Mouse (Mus musculus) heart, embryonic 11.5 days (tissue): ENCODE data around the gene Grb10. TPM values are rescaled to one million over a fixed set of nuclear protein-coding genes. Genes with fewer than 3 reads are reported as not detected.

Experiments
- ATAC-seq: fragments of 200-750 bp; cut with Nextera tagmentation; replicated peaks from 2 replicates; pipeline ENCODE4 v1.8.0; 2017; ENCODE audit warnings: moderate library complexity; ENCODE audit not compliant: insufficient number of reproducible peaks, low FRiP score, low TSS enrichment
- H3K27ac ChIP-seq: fragments of 300-500 bp; sonication (generic); 2 replicates; pipeline ENCODE4 v1.5.1; 2014; ENCODE audit warnings: mild to moderate bottlenecking, low read depth, low read length
- H3K27me3 ChIP-seq: fragments of 300-500 bp; sonication (generic); 2 replicates; pipeline ENCODE4 v1.6.1; 2014; ENCODE audit warnings: mild to moderate bottlenecking, low read length, mixed read lengths; ENCODE audit not compliant: control insufficient read depth, insufficient read depth
- H3K36me3 ChIP-seq: fragments of 300-500 bp; sonication (generic); 2 replicates; pipeline ENCODE4 v1.6.1; 2014; ENCODE audit warnings: mild to moderate bottlenecking, low read length, moderate library complexity, mixed read lengths; ENCODE audit not compliant: control insufficient read depth, insufficient read depth
- H3K4me1 ChIP-seq: fragments of 300-500 bp; sonication (generic); 2 replicates; pipeline ENCODE4 v1.6.1; 2014; ENCODE audit warnings: low read length; ENCODE audit not compliant: control insufficient read depth, insufficient read depth
- H3K4me2 ChIP-seq: fragments of 300-500 bp; sonication (generic); 2 replicates; pipeline ENCODE4 v1.6.1; 2014; ENCODE audit warnings: mild to moderate bottlenecking, moderate library complexity
- H3K4me3 ChIP-seq: fragments of 300-500 bp; sonication (generic); 2 replicates; pipeline ENCODE4 v1.5.1; 2014; ENCODE audit warnings: low read depth, low read length
- H3K9ac ChIP-seq: fragments of 300-500 bp; sonication (generic); 2 replicates; pipeline ENCODE4 v1.6.1; 2014; ENCODE audit warnings: mild to moderate bottlenecking, low read depth, low read length, moderate library complexity
- H3K9me3 ChIP-seq: fragments of 300-500 bp; sonication (generic); replicated peaks from 2 replicates; pipeline ENCODE4 v1.6.1; 2016; ENCODE audit warnings: low read length; ENCODE audit not compliant: control insufficient read depth
- WGBS: fragments of 180-500 bp; shearing (Covaris S2); extraction: QIAGEN DNeasy Blood & Tissue Kit; methylation state at CpG from one replicate; pipeline ENCODE4 v1.1.7; 2014; ENCODE audit not compliant: insufficient replicate concordance; 5-methylcytosine and 5-hydroxymethylcytosine counted together
- polyA plus RNA-seq: library from polyadenylated mRNA; unstranded; fragments of >200 nt; fragmentation: Nextera tagmentation; extraction: Ambion mirVana; gene quantifications from 2 replicates; pipeline ENCODE4 v1.2.1, GENCODE M21; 2014

The Grb10 gene
- polyA plus RNA-seq, 1 experiment from 2014 or later = 402 TPM

DNA sequence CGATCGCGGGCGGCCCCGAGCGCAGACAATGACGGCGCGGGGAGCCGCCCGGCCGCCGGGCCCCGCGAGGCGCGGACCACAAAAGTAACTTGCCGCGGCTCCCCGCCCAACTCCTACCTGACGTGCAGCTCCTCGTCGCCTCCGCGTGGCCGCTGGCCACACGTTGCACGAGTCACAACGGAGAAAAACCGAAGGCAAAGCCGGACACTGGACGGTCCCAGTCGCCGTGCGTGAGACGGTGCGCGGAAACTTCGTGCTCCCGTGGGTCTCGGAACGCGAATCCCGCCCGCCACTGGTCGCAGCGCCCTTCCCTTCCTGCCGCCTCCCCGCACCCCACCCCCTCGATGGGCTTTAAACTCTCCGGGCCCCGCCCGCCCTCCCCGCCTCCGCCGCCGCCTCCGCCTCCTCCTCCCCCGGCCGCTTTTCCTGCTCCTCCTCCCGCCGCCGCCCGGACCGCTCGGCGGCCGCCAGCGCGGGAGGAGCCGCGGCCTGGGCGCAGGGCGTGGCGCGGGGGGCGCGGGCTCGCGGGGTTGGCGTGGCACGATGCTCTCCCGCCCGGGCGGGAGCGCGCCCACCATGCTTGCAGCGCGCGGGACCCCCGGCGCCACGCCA, 1.3 kb downstream of the Grb10 start:
- Histone ChIP-seq H3K9ac (peak overlapping the region; percentile 90), H3K4me1 (peaks cover 7% of the 10 kb centered on the region; the same call in 1 of the 2 replicates), H3K36me3 (no peaks in the 10 kb centered on the region), H3K4me3 (peak overlapping the region; percentile 75), H3K27me3 (peaks cover 56% of the 10 kb centered on the region), H3K9me3 (no peaks in the 10 kb centered on the region), H3K27ac (peak overlapping the region; percentile 94), H3K4me2 (peak overlapping the region; percentile 56)
- ATAC-seq = peak; percentile 81
- WGBS = under 1% methylated on average over 67 of the region's 93 CpGs

DNA sequence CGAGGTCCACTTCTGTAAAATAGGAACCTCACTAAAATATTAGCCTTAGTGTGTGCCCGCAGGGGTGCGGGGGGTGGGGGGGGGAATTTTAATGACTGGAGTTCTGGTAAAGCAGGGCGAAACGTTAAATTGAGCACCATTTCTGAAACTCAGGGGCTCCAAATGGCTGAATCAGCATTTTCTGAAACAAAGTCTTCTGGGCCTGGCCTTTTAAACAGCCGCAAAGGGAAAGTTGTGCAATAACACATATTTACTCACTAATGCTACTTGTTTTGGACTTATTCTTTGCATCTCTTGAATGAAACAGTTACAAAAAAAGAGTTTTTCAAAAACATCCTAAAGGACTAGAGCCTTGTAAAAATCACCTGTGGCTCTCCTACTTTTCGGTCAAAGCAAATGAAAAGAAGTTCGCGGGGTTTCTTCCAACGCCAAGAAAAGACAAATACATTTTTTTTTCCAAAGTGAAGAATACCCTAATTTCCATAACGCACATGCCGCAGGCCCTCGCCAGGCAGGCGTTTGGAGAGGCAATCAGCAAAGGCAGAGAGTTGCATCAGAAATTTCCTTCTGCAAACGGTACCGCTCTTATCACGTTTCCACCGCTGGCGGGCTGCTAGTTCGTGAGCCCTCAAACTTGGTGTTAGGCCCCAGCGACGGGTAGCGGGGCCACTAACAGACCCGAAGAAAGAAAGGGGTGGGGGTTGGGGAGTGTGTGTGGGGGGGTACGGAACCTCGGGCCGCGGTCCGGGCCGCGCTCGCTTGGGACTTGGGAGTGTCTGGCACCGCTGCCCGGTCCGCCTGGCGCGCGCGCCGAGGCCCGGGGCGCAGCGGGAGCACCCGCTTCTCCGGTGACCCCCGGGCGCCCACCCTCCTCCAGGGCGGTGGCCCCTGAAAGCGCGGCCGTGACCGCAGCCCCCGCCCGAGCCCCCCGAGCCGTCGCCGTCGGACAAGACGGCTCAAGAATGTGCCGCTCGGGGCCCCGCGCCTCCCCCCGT, 2.3 kb downstream of the Grb10 start:
- no peak; the same call in 1 of the 2 replicates for ATAC-seq
- H3K4me3 ChIP-seq = peak overlapping the region; percentile 75
- 3% methylated on average over 50 of the region's 65 CpGs for WGBS
- peaks cover 7% of the 10 kb centered on the region; the same call in 1 of the 2 replicates for H3K4me1 ChIP-seq
- H3K27ac ChIP-seq = peak overlapping the region; percentile 94
- H3K36me3 ChIP-seq = no peaks in the 10 kb centered on the region
- peak overlapping the region; percentile 56 for H3K4me2 ChIP-seq
- peak overlapping the region; percentile 87 for H3K9ac ChIP-seq
- no peaks in the 10 kb centered on the region for H3K9me3 ChIP-seq
- peaks cover 60% of the 10 kb centered on the region for H3K27me3 ChIP-seq

DNA sequence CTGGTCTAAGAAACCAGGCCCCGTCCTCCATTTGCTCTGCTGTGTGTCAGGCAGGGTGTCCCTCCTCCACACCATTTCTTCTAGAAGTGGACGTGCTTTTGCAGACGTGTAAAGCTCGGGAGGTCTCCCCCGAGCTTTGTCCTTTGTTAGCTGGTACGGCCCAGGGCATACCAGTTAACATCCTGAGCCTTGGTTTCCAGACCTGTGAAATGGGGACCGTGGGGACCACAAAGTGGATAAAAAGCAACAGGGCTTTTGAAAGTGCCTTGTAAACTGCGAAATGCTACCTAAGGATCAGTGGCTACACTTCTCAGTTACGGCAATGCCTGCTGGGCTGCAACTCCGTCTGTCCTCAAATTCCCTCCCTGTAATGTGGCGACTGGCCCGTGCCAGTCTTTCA, 3.2 kb downstream of the Grb10 start:
- H3K27me3 ChIP-seq = peaks cover 58% of the 10 kb centered on the region
- peak overlapping the region; percentile 75 for H3K4me3 ChIP-seq
- peaks cover 7% of the 10 kb centered on the region; the same call in 1 of the 2 replicates for H3K4me1 ChIP-seq
- peak overlapping the region; percentile 94 for H3K27ac ChIP-seq
- WGBS = 7% methylated on average over 12 of the region's 12 CpGs
- peak overlapping the region; percentile 87 for H3K9ac ChIP-seq
- H3K36me3 ChIP-seq = no peaks in the 10 kb centered on the region
- peak overlapping the region; percentile 56 for H3K4me2 ChIP-seq
- no peak for ATAC-seq
- H3K9me3 ChIP-seq = no peaks in the 10 kb centered on the region

DNA sequence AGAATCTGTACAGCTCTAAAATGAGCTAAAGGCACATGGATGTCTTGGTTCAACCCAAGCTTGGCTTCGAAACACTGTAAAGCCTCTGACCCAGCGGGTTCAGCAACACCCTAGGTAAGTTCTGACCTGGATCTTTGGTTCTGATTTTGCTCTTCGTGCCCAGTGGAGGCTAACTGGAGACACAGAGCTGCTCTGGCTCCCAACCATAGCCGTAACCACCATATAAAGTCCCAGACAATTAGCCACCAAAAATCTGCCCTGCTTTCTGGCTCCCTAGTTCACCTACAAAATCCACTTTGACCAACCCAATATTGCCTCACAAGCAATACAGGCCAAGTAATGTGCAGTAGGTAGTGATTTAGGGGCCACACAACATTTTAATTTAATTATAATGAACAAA, 3.7 kb downstream of the Grb10 start:
- WGBS = 42% methylated on average over 4 of the region's 4 CpGs
- ATAC-seq = no peak
- H3K9ac ChIP-seq = peak overlapping the region; percentile 87
- no peaks in the 10 kb centered on the region for H3K9me3 ChIP-seq
- H3K36me3 ChIP-seq = no peaks in the 10 kb centered on the region; the same call in 1 of the 2 replicates
- peaks cover 7% of the 10 kb centered on the region; the same call in 1 of the 2 replicates for H3K4me1 ChIP-seq
- peak overlapping the region; percentile 75 for H3K4me3 ChIP-seq
- H3K4me2 ChIP-seq = peak overlapping the region; percentile 56
- H3K27me3 ChIP-seq = peaks cover 55% of the 10 kb centered on the region
- peak overlapping the region; percentile 94 for H3K27ac ChIP-seq

DNA sequence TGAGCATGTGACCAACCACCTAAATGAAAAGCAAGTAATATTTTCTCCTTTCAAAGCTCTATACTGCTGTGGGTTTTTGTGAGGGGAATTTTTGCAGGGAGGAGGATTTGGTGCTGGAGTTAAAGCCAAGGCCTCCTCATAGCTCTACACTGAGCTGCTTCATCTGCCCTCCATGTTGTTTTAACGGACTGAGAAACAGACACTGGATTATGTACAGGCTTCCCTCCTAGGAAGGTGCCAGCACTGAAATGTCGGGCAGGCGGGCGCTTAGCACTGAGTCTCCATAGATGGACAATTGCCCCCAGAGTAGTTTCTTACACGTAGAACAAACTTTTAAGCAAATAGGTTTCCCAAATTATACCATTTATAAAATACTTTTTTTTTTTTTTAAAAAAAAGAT, 4.1 kb downstream of the Grb10 start:
- Histone ChIP-seq H3K4me2 (peak overlapping the region; percentile 56), H3K36me3 (no peaks in the 10 kb centered on the region; the same call in 1 of the 2 replicates), H3K27me3 (peaks cover 55% of the 10 kb centered on the region), H3K27ac (peak overlapping the region; percentile 94), H3K9me3 (no peaks in the 10 kb centered on the region), H3K4me3 (peak overlapping the region; percentile 75), H3K4me1 (peaks cover 7% of the 10 kb centered on the region; the same call in 1 of the 2 replicates), H3K9ac (peak overlapping the region; percentile 87)
- 30% methylated on average over 5 of the region's 5 CpGs for WGBS
- ATAC-seq = no peak

DNA sequence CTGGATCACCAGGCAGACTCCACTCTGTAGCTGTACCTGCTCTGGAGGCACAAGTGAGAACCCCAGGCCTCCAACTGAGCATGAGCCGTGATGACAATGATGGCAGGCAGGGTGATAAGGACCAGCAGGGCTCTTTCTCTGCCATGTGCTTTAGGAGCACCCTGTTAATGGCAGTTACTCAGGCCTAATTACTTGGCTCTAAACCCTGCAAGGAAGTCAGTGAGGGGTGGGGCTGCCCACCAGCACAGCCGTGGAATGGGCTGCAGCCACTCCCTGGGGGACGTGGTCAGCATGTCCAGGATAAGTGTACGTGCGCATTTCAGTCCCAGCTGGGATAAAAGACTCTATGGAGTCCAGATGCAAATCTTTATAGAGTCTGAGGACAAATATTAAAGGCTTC, 5.7 kb downstream of the Grb10 start:
- WGBS = 25% methylated on average over 5 of the region's 5 CpGs
- Histone ChIP-seq H3K9me3 (peaks cover 7% of the 10 kb centered on the region), H3K4me3 (peak overlapping the region; percentile 75), H3K27ac (peak overlapping the region; percentile 62; the same call in 1 of the 2 replicates), H3K4me1 (peaks cover 5% of the 10 kb centered on the region; the same call in 1 of the 2 replicates), H3K4me2 (peak overlapping the region; percentile 56), H3K27me3 (peaks cover 67% of the 10 kb centered on the region), H3K9ac (peak overlapping the region; percentile 72), H3K36me3 (peaks cover 13% of the 10 kb centered on the region)
- no peak for ATAC-seq

DNA sequence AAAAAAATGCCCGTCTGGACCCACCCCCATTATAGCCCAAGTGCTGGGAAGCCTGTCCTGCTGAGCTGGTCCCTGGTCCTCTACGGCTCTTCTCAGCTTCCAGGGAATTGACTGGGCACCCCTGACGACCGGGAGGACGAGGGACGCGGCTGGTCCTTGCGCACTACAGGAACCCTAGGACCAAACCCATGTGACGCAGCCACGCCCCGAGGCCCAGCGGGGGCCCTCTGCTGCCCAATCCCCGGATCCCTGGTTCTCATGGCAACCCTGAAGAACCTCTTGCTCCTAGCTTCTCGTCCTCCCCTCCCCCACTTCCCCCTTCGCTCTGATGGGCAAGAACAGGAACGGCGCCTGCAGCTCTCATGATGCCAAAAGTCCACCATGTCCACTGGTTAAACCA, 11.8 kb downstream of the Grb10 start:
- Histone ChIP-seq H3K9ac (no peak overlapping the region), H3K27ac (no peak overlapping the region), H3K27me3 (peaks cover 70% of the 10 kb centered on the region), H3K4me1 (no peaks in the 10 kb centered on the region), H3K4me3 (peak overlapping the region; percentile 13; the same call in 1 of the 2 replicates), H3K9me3 (peaks cover 9% of the 10 kb centered on the region), H3K36me3 (peaks cover 37% of the 10 kb centered on the region), H3K4me2 (peak overlapping the region; percentile 60)
- WGBS = 59% methylated on average over 17 of the region's 17 CpGs
- ATAC-seq = peak; percentile 33; the same call in 1 of the 2 replicates

DNA sequence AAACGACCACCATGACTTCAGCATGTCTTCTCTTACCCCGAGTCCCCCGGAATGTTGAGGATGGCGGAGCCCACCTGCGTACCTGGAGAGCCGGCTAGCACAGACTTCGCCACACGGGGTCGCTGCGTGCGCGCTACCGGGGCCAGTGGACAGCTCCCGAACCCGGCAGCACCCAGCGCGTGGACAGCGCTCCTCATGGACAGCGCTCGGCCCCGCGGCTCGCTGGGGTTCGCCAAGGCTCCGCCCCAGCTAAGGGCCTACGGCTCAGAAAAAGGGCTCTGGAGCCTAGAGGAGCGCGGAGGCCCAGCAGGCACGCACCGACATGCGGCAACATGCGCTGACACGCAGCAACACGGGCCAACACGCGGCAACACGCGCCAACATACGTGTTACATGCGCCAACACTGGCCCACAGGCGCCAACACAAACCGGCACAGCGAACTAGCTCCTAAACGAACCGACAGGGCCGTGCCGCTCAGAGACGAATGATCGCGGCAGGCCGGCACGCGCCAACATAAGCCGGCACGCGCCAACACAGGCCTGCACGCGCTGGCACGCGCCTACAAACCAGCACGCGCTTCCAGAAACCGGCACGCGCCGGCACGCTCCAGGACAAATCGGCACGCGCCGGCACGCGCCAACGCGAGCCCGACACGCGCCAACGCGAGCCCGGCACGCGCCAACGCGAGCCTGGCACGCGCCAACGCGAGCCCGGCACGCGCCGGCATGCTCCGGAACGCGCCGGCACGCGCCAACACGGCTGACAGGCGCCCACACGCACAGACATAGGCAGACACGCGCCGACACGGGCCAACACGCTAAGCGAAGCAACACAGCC, 12.5 kb downstream of the Grb10 start:
- Histone ChIP-seq H3K9me3 (peaks cover 9% of the 10 kb centered on the region), H3K4me3 (peak overlapping the region; percentile 13), H3K27ac (no peak overlapping the region; the same call in 1 of the 2 replicates), H3K9ac (no peak overlapping the region), H3K4me2 (peak overlapping the region; percentile 60), H3K36me3 (peaks cover 37% of the 10 kb centered on the region), H3K4me1 (no peaks in the 10 kb centered on the region), H3K27me3 (peaks cover 68% of the 10 kb centered on the region)
- 60% methylated on average over 105 of the region's 108 CpGs for WGBS
- peak; percentile 81 for ATAC-seq
